Mouse (Mus musculus) intestine, embryonic 16.5 days (tissue): ENCODE measurements around the gene Cmtm4. TPM values are rescaled to one million over a fixed set of nuclear protein-coding genes. Genes with fewer than 3 reads are reported as not detected.

Source experiments
- ATAC-seq: fragments of 200-750 bp; cut with Nextera tagmentation; 2 replicates; pipeline ENCODE4 v1.8.0; 2017; ENCODE audit warnings: moderate TSS enrichment, moderate library complexity
- H3K27ac ChIP-seq: fragments of 300-500 bp; sonication (generic); 2 replicates; pipeline ENCODE4 v1.5.1; 2014; ENCODE audit warnings: mild to moderate bottlenecking, low read length
- H3K27me3 ChIP-seq: fragments of 300-500 bp; sonication (generic); replicated peaks from 2 replicates; pipeline ENCODE4 v1.6.1; 2014; ENCODE audit warnings: low read length, control low read depth, mixed read lengths; ENCODE audit not compliant: control insufficient read depth, insufficient read depth
- H3K36me3 ChIP-seq: fragments of 300-500 bp; sonication (generic); 2 replicates; pipeline ENCODE4 v1.6.1; 2014; ENCODE audit warnings: low read length, control low read depth; ENCODE audit not compliant: control insufficient read depth, insufficient read depth
- H3K4me1 ChIP-seq: fragments of 300-500 bp; sonication (generic); 2 replicates; pipeline ENCODE4 v1.6.1; 2014; ENCODE audit warnings: low read length, control low read depth, mixed read lengths; ENCODE audit not compliant: control insufficient read depth, insufficient read depth
- H3K4me2 ChIP-seq: fragments of 300-500 bp; sonication (generic); 2 replicates; pipeline ENCODE4 v1.6.1; 2014; ENCODE audit warnings: low read depth, low read length, control low read depth
- H3K4me3 ChIP-seq: fragments of 300-500 bp; sonication (generic); 2 replicates; pipeline ENCODE4 v1.5.1; 2014; ENCODE audit warnings: mild to moderate bottlenecking, low read length
- H3K9ac ChIP-seq: fragments of 300-500 bp; sonication (generic); 2 replicates; pipeline ENCODE4 v1.6.1; 2014; ENCODE audit warnings: low read depth, low read length
- H3K9me3 ChIP-seq: fragments of 300-500 bp; sonication (generic); 2 replicates; pipeline ENCODE4 v1.6.1; 2016; ENCODE audit warnings: low read length, control low read depth; ENCODE audit not compliant: control insufficient read depth
- WGBS: fragments of 180-500 bp; shearing (Covaris S2); extraction: QIAGEN DNeasy Blood & Tissue Kit; methylation state at CpG from one replicate; pipeline ENCODE4 v1.1.7; 2014; 5-methylcytosine and 5-hydroxymethylcytosine counted together
- polyA plus RNA-seq: library from polyadenylated mRNA; unstranded; fragments of >200 nt; fragmentation: Nextera tagmentation; extraction: Ambion mirVana; gene quantifications from 2 replicates; pipeline ENCODE4 v1.2.1, GENCODE M21; 2015

Cmtm4 gene
- 4.2 and 5.1 TPM in 2 replicates for polyA plus RNA-seq

DNA sequence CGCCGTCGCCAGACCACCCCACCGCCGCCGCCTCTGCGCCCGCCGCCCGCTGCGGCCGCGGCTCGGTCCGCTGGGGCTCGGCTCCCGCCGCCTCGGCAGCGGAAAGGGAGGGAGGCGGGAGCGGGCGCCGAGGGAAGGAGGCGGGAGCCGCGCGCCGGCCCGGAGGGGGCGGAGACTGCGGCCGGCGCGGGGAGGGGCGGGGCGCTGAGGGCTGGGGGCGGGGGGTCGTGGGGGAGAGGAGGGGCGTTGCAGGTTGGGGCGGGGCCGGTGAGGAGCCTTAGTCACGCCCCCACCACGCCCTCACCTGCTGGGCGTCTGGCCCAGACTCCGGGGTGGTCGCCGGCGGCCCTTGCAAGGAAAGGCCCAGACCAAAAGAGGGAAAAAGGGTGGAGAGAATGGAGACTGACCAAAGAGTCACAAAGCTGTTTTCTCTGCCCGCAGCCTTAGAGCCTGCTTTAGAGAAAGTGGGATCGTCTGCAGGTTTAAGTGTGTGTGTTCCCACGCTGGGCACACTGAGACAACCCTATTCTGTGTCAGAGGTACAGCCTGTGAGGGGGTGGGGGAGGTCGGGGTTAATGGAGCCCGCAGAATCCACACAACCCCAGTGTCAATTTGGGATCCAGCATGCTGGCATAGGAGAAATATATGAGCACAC lies at the start of gene Cmtm4:
TSS of gene Cmtm4 (minus strand) at position 105 of the 655 bp plus-strand sequence.
- H3K4me3 ChIP-seq = peak within 1 kb of the TSS; percentile 85
- ATAC-seq = peak; percentile 83
- peak within 1 kb of the TSS; percentile 95 for H3K9ac ChIP-seq
- H3K36me3 ChIP-seq = no peaks in the 10 kb centered on the region
- H3K27ac ChIP-seq = peak within 1 kb of the TSS; percentile 91
- peak within 1 kb of the TSS; percentile 87 for H3K4me2 ChIP-seq
- peaks cover 5% of the 10 kb centered on the region; the same call in 1 of the 2 replicates for H3K9me3 ChIP-seq
- WGBS = 3% methylated on average over 18 of the region's 54 CpGs
- peaks cover 22% of the 10 kb centered on the region for H3K4me1 ChIP-seq
- no peaks in the 10 kb centered on the region for H3K27me3 ChIP-seq

DNA sequence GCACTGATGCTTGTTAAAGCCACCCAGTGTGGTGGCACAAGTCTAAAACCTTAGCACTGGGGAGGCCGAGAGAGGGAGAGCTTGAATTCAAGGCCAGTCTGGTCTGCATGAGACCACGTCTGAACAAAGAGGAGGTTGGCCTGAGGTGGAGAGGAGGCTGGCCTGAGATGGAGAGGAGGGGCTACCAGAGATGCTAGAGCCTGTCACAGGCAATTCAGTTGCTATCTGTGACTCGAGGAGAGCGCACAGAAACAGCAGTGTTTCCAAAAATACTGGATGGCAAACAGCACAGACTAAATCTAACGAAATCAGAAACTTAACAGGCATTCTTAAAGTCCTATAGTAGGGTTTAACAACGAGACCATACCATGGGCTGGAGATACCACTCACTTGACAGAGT lies 49.6 kb upstream of the Cmtm4 start:
- no peak for ATAC-seq
- Histone ChIP-seq H3K9ac (no peak overlapping the region), H3K4me3 (no peak overlapping the region), H3K36me3 (no peaks in the 10 kb centered on the region), H3K9me3 (no peaks in the 10 kb centered on the region), H3K27ac (no peak overlapping the region), H3K4me2 (no peak overlapping the region), H3K27me3 (no peaks in the 10 kb centered on the region), H3K4me1 (peaks cover 15% of the 10 kb centered on the region)
- 60% methylated on average over 6 of the region's 6 CpGs for WGBS

DNA sequence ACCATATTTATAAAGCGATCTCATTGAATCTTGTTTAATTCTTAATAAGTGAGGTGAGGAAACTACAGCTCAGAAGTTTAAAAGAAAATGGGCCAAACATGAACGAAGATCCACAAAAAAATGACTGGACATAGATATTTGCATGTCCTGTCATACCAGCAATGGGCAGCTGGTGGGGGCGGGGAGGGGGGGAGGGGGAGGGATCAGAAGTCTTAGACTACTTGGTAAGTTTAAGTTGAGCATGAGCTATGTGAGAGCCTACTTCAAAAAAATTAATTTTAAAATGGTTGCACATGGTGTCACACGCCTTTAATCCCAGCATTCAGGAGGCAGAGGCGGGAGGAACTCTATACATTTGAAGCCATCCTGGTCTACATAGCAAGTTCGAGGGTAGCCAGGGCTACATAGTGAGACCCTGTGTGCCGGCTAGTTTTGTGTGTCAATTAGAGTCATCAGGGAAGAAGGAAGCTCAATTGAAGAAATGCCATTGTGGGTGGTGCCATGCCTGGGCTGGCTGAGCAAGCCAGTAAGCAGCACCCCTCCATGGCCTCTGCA lies 47.6 kb upstream of the Cmtm4 start:
- ATAC-seq = no peak
- Histone ChIP-seq H3K4me2 (no peak overlapping the region), H3K4me3 (peak overlapping the region; percentile 92), H3K36me3 (peaks cover 6% of the 10 kb centered on the region), H3K9me3 (no peaks in the 10 kb centered on the region), H3K4me1 (peaks cover 18% of the 10 kb centered on the region), H3K9ac (peak overlapping the region; percentile 95; the same call in 1 of the 2 replicates), H3K27ac (no peak overlapping the region), H3K27me3 (no peaks in the 10 kb centered on the region)
- 65% methylated on average over 7 of the region's 7 CpGs for WGBS

GRCm38 (mm10) chr8:104442299-104443124 lies 46.9 kb upstream of the Cmtm4 start, which contains the start of gene Dync1li2:
TSS of gene Dync1li2 (minus strand) at chr8:104443047.
- H3K27ac ChIP-seq = peak within 1 kb of the TSS; percentile 85
- peak within 1 kb of the TSS; percentile 95 for H3K9ac ChIP-seq
- WGBS = under 1% methylated on average over 75 of the region's 75 CpGs
- peak within 1 kb of the TSS; percentile 92 for H3K4me3 ChIP-seq
- H3K36me3 ChIP-seq = peaks cover 10% of the 10 kb centered on the region
- H3K27me3 ChIP-seq = no peaks in the 10 kb centered on the region
- ATAC-seq = peak; percentile 93
- no peaks in the 10 kb centered on the region for H3K9me3 ChIP-seq
- H3K4me1 ChIP-seq = peaks cover 18% of the 10 kb centered on the region
- H3K4me2 ChIP-seq = peak within 1 kb of the TSS; percentile 54

GRCm38 (mm10) chr8:104441613-104442012 lies 46.0 kb upstream of the Cmtm4 start:
- H3K4me3 ChIP-seq = peak overlapping the region; percentile 92
- no peaks in the 10 kb centered on the region for H3K27me3 ChIP-seq
- 48% methylated on average over 7 of the region's 7 CpGs for whole genome bisulfite sequencing
- peak overlapping the region; percentile 95 for H3K9ac ChIP-seq
- H3K36me3 ChIP-seq = peaks cover 19% of the 10 kb centered on the region
- ATAC-seq = no peak
- H3K4me1 ChIP-seq = peaks cover 18% of the 10 kb centered on the region
- H3K4me2 ChIP-seq = peak overlapping the region; percentile 54
- no peak overlapping the region for H3K27ac ChIP-seq
- no peaks in the 10 kb centered on the region for H3K9me3 ChIP-seq

DNA sequence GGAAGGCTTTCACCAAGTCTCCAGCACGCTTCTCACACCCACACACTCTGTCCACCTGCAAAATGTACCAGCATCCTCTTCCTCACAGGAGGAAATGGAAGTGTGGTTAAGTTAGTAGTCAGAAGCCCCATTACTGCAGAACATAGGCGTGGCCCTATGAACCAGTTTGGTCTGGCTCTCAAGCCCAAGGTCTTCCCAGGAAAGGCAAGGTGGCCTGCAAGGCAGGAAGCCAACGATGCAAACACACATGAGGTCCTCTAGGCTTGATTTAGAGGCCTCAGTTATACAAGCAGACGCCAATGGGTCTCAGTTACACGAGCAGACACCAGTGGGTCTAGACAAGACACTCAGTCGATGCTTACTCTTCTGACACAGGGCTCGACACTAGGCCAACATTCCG lies 43.9 kb upstream of the Cmtm4 start:
- no peaks in the 10 kb centered on the region for H3K9me3 ChIP-seq
- no peak overlapping the region for H3K4me3 ChIP-seq
- no peaks in the 10 kb centered on the region for H3K27me3 ChIP-seq
- WGBS = 96% methylated on average over 8 of the region's 8 CpGs
- H3K4me2 ChIP-seq = no peak overlapping the region
- ATAC-seq = no peak
- H3K36me3 ChIP-seq = peaks cover 22% of the 10 kb centered on the region
- H3K27ac ChIP-seq = no peak overlapping the region
- peaks cover 21% of the 10 kb centered on the region for H3K4me1 ChIP-seq
- H3K9ac ChIP-seq = no peak overlapping the region

- Histone ChIP-seq H3K27me3 (no peaks in the 10 kb centered on the region), H3K27ac (no peak overlapping the region), H3K4me3 (no peak overlapping the region), H3K4me1 (peaks cover 21% of the 10 kb centered on the region), H3K4me2 (no peak overlapping the region), H3K36me3 (peaks cover 22% of the 10 kb centered on the region), H3K9ac (no peak overlapping the region), H3K9me3 (no peaks in the 10 kb centered on the region)
- 89% methylated on average over 13 of the region's 13 CpGs for WGBS
- no peak for ATAC-seq
Measured at GRCm38 (mm10) chr8:104437494-104438135, 42.0 kb upstream of the Cmtm4 start.

GRCm38 (mm10) chr8:104436591-104436990 lies 41.0 kb upstream of the Cmtm4 start:
- no peak for ATAC-seq
- 88% methylated on average over 4 of the region's 4 CpGs for WGBS
- Histone ChIP-seq H3K9me3 (no peaks in the 10 kb centered on the region), H3K9ac (no peak overlapping the region), H3K27me3 (no peaks in the 10 kb centered on the region), H3K27ac (peak overlapping the region; percentile 65; the same call in 1 of the 2 replicates), H3K4me2 (no peak overlapping the region), H3K36me3 (peaks cover 29% of the 10 kb centered on the region), H3K4me3 (no peak overlapping the region), H3K4me1 (peaks cover 18% of the 10 kb centered on the region)

DNA sequence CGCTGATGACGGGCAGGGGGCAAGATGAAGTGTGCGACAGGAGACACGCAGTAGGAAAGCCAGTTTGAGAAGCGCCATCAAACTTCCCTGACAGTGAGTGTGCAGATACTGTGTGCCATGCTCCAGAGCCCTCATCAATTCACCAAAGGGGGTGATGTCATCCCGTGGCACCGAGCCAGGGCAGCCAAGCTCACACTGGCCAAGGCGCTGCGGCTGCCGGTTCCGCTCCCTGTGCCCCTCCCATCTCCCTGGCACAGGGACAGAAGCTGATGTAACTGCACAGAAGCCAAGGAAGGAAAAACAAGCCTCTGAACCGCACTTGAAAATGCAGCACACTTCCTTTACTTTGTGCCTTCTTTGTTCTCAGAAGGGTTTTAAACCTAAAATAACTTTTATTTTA lies 40.4 kb upstream of the Cmtm4 start:
- ATAC-seq = peak; percentile 88
- peak overlapping the region; percentile 20; the same call in 1 of the 2 replicates for H3K27ac ChIP-seq
- 47% methylated on average over 12 of the region's 12 CpGs for WGBS
- no peaks in the 10 kb centered on the region for H3K27me3 ChIP-seq
- H3K36me3 ChIP-seq = peaks cover 30% of the 10 kb centered on the region
- peaks cover 13% of the 10 kb centered on the region for H3K4me1 ChIP-seq
- H3K9me3 ChIP-seq = no peaks in the 10 kb centered on the region
- no peak overlapping the region for H3K4me2 ChIP-seq
- H3K4me3 ChIP-seq = no peak overlapping the region
- H3K9ac ChIP-seq = no peak overlapping the region
